Mouse (Mus musculus) embryo, embryonic 11 days (tissue): ENCODE measurements around the gene Trafd1.

Experiments used
- DNase-seq: peaks from one replicate; pipeline ENCODE4 v3.0.0-alpha.2; 2015

Gene Trafd1

DNA sequence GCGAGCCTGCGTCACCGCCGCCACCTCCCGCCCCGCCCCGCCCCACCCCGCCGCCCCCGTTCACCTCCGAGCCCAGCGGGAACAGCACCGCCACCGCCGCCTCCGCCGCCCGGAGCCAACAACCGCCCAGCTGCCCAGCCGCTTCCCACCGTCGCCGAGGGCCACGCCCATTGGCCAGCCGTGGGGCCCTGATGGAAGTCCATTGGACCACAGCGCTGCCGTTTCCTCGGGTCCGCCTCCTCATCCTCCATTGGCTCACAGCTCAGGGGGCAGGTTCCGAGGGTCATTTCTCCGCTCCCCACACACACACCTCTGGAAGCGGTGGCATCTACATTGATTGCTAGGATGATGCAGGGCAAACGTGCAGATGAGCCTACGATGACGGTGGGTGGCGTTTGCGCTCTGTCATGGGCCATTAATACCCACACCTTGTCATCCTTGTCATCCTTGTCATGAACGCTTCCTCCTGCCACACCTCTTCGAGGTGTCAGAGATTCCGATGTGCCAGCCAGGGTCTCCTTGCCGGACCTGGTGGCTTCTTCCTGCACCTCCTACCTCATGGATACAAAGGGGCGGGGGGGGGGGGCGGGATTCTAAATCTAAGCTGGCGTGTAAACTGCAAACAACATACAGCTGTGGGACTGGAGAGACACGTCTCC lies at the start of gene Trafd1:
TSS of gene Trafd1 (minus strand) at position 172 of the 659 bp plus-strand sequence.
- peak; percentile 97 for DNase-seq

DNA sequence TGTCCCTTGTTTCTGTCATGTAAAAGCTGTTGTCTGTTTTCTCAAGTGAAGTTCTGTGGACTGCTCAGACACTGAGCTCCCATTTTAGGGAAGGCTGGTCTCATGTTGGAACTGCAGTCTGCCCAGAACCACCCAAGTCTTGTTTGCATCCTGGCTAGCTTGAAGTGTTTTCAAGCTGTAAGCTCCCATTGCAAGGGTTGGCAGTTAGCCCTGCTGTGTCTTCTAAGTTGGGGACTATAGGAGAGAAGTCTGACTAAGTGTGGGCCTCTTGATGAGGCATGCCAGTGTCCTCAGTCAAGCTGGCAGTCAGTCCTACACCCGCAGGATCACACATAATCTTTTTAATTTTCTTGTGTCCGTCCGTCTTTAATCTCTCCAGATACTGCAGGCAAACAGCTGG lies 43.5 kb upstream of the Trafd1 start:
- no peak for DNase-seq

DNA sequence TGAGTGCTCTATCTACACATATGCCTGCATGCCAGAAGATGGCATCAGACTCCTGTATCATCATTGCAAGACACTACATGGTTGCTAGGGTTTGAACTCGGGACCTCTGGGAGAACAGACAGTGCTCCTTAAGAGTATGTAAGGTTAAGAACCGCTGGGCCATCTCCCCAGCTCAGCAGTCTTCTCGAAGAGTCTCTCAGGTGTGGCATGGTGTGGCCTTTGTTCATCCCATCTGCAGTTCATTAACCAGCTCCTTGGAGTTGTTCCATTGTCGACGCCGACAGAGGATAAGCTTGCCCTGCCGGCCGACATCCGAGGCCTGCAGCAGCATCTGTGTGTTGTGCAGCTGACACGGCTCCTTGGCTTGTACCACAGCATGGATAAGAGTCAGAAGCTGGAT lies 37.9 kb upstream of the Trafd1 start:
- DNase-seq, result no peak

DNA sequence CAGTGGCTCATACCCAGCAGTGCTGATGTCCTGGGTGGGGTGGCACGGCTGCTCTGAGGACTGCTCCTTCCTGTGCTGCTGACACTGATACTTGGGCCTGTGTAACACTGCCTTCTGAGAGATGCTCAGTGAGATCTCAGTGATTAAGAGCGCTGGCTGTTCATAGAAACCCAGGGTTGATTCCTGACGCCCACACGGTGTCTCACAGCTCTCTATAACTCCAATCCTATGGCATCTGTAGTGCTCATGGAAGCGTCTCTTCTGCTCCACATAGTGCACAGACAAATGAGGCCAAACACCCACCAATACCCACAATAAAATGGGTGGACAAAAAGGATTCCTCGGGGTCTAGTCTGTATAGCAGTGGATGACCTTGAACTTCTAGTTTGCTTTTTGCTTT lies 37.4 kb upstream of the Trafd1 start:
- DNase-seq, result no peak

DNA sequence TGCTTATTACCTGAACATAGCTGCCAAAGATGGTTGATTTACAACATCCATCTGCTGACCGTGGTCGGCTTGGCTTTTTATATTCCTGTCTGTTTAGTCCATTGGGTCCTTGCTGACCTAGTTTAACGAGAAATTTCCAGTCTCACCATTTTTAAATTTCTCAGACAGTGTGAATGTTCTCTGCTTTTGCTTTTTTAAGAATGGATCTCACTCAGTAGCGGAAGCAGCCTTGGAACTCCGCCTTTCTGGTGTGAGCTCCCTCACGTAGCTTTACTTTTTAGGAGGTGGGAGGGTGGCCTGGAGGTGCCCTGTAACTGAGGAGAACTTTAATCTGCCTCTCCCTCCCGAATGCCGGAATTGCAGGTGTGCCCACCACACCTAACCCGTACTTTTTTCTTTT lies 35.3 kb upstream of the Trafd1 start:
- DNase-seq, result no peak

DNA sequence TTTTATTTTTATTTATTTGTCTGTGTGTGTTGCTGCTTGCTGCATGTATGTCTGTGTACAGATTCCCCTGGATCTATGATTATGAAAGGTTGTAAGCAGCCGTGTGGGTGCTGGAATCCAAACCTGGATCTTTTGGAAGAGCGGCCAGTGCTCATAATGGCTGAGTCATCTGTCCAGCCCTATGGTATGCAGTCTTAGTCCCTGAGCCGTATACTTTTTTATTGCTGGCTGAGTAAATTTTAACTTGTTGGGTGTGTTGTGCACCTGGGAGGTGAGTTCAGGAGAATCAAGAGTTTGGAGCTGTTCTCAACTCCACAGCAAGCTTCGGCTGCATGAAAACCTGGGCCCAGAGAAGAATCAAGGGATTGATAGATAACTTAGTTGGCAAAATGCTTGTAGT lies 25.5 kb upstream of the Trafd1 start:
- no peak for DNase-seq

DNA sequence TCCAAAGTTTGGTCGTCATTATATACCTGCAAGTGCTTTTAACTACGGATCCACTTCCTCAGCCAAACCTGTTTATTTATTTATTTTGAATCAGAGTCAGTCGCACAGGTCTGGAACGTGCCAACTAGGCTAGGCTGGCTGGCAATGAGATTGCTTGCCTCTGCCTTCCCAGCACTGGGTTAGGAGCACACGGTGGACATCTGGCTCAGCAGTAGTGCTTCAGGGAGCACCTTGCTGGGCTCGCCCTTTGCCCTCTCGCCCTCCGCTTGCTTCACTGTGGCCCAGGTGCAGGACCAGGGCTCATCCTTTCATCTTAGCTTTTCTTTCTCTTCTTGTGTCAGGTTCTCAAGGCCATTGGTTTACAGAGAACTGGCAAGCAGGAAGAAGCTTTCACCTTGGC lies 22.4 kb upstream of the Trafd1 start:
- no peak for DNase-seq

DNA sequence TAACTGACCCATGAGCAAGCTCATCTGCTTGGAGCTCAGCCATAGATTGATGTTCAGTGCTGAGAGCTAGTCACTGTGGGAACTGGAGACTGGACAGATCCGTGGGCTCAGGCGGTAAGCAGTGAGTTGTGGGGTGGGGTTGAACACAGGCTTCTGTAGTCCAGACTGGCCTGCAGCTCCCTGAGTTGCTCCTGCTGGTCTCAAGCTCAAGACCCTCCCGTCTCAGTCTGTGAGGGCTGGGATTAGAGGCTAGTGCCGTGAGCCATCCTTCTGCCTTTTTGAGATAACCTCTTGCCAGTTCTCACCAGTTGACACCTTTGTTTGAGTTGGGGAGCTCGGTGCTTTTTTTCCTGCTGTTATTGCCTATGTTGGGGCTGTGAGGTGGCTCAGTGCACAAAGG lies 15.4 kb upstream of the Trafd1 start:
- DNase-seq, result no peak

DNA sequence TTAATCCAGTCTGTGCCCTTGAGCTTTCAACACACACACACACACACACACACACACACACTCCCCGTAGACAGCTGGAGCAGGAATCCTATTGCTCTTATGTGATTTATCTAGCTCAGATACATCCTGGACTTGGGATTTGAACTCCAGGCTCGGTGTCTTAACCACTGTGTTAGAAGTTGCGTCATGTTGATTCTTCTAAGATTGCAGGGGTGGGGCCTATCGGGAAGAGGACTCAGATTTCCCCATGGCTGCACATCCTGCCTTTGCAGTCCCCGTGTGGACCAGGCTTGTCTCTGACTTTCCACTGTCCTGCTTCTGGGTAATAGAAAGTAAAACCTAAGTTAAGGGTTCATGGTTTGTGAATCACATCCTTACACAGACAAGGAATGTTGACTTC lies 14.6 kb upstream of the Trafd1 start:
- no peak for DNase-seq

DNA sequence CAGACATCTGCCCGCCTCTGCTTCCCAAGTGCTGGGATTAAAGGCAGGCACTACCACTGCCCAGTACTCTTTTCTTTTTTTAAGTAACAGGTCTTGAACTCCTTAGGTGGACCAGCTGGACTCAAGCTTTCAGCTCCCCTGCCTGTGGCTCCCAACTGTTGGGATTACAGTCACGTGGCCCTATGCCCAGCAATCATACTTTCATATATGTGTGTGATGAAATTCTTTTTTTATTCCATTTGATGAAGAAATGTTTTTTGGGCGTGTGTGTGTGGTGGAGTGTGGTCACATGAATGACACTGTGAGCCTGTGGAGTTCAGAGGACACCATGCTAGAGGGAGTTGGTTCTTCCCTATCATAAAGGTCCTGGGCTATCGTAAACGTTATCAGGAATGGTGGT lies 14.1 kb upstream of the Trafd1 start:
- DNase-seq, result no peak

DNA sequence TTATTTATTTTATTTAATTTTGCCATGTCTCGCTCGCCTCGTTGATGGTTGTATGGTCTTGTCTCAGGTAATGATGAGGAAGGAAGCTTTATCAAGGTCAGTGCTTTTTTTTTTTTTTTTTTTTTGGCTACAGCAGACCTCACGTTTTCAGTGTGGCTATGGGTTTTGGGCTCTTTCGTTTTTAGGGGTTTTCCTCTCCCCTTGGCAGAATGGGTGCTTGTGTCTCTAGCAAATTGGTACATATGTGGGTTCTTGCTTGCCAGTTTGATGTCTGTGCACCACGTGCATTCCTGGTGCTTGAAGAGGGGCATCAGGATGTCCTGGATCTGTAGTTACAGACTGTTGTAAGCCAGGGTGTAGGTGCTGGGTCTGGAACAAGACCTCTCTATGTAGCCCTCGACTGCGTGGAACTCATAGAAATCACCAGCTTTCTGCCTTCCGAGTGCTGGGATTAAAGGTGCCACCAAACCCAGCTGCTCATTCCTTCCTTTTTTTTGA lies 13.6 kb upstream of the Trafd1 start:
- DNase-seq, result no peak

DNA sequence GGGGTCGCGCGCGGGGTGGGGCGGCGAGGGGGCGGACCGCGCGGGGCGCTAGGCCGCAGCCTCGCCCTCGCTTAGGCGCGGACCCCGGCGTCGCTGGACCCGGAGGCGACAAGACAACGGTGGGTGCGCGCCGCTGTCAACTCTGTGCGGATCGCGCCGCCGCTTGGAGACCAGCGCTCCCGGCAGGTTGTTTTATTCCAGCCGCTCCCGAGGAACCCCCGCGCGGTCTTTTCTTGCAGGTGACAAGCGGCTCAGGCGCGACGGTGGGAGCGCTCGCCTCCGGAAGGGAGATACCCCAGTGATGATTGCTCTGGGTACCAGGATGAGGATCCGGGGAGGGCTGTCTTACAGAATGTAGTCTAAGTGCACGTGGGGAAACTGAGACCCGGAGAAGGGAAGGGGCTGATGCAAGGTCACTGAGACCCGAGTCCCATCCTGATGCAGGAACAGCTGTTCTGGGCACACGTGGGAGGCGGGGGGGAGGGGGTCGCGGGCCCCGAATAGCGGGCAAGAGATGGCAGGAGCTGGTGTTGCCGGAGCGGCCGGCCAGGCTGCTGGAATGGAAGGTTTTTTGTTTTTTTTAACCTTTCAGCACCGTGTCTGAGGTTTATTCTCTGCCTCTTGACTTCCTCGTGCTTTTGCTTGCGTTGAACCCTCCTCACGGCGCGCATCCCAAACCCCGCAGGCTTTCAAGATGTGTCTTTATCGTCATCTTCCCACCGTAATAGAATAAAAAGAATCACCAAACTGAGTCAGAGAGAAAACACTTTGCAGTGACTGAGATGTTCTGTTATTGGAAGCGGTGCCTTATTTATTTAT lies 12.9 kb upstream of the Trafd1 start:
- peak; percentile 68 for DNase-seq

DNA sequence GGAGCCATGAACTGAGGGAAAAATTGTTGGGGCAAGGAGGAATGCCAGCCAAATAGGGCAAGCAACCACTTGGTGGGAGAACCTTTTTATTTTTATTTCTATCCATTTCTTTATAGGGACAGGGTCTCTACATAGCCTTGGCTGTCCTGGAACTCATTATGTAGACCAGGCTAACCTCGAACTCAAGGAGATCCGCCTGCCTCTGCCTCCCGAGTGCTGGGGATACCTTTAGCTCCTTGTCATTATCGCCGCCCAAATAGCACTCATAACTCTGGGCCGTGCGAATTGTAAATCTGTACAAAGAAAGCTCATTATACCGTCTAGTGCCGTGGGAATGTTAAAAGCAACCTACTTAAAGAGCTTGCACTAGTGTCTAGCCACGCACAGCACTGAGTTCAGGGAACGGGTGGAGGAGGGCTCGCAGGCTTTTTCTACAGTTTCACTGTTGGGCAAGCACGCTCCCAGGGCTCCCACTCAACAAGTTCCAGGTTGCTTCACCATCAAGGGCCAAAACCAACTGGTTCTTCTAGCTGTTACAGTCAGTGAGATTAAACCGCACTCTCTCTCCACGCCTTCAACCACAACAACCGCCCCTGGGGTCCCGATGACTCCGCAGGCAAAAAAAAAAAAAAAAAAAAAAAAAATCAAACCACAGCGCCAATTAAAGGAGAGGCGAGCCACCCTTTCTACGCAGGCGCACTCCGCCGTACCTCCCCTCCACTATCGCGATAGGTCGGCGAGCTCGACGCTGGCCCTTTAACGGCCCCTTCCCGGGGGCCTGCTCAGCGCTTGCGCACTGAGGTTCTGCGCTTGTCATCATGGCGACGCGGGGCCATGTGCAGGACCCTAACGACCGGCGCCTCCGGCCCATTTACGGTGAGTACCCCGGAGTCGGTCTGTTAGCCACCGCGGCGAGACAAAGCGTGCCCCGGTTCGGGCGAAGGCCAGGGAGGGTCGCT lies 12.0 kb upstream of the Trafd1 start, which contains the start of gene Naa25:
TSS of gene Naa25 (plus strand) at position 750 of the 959 bp plus-strand sequence.
- peak; percentile 99 for DNase-seq

DNA sequence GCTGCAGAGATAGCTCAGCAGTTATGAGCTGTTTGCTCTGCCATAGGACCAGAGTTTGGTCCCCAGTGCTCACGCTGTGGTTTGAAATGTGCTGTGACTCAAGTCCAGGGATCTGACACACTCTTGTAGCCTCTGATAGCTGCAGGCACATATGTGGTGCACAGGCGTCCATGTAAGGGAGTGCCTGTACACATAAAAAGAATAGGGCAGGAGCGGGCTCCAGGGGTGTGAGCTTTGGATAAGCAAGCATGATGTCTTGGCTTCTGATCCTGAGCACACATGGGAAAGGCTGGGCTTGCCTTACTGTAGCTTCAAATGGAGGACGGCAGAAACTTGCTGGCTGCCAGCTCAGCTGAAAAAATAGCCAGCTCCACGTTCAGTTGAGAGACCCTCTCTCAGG lies 10.2 kb upstream of the Trafd1 start:
- no peak for DNase-seq

DNA sequence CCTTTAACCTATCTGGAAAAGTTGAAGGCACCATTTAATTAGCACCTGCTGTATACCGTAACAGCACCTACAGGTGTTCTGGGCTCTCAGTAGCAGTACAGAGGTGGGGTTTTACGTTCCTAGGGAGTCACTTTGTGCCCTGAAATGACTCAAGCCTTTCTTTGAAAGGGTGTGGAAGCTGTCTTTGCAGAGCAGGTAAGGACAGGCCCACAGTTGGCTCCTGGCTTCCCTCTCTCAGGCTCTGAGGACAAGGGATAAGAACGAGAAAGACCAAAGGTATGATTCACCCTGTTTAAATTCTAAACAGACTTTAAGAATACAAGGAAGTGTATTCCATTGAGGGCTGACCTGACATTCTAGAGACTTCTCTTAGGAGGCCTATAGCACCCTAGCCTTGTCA lies 8.0 kb upstream of the Trafd1 start:
- no peak for DNase-seq

DNA sequence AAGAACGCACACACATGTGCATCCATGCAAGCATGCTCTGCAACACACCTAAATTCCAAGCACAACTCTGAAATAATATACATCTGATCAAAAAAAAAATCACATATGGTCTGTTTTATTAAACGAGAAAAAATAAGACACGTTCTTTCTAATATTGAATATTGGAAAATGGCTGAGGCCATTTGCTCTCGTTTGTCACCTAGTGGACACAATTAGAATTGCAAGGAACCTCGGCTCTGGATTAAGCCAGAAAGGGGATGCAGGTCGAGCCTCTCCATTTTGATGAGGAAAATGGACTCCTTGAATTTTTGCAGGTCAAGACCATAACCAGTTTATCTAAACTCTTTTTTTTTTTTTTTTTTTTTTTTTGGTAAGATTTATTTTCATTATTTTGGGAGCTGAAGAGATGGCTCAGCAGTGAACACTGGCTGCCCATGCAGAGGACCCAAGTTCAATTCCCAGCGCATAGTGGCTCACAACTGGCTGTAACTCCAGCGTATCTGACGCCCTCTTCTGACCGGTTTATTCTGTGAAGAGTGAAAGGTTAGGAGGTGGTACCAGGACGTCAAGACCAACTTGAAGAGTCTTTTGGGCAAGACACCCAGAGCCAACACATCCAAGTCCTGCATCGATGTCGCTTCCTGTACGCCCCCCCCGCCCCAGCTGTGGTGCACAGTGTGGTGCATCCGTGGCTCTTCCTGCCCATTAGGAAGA lies 7.4 kb upstream of the Trafd1 start:
- DNase-seq, result peak; percentile 75

DNA sequence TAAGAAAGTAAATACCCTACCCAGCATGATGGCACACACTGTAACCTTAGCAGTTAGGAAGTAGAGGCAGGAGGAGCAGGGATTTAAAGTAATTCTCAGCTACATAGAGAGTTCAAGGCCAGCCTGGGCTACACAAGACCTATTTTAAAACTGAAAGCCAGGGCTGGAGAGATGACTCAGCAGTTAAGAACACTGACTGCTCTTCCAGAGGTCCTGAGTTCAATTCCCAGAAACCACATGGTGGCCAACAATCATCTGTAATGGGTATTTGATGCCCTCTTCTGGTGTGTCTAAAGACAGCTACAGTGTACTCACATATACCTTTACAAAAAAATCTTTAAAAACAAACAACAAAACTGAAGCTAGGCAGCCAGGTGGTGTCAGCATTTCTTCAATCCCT lies 4.3 kb upstream of the Trafd1 start:
- DNase-seq, result no peak

DNA sequence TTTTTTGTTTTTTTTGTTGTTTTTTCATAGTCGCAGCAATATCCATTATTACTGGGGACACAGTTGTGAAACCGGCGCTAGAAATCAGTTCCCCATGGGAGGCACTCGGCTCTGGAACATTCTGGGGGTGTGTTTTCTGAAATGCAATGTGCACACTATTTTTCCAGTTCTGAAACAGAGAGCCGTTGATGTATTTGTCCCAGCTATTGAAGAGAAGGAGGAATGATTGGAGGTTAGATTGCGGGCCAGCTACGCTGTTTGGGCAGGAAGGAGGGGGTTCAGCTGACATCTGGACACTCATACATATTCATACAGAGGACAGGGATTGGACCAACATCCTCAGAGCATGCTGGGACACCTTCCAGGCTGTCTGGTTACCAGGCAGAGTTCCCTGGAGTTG lies 3.7 kb upstream of the Trafd1 start:
- no peak for DNase-seq

DNA sequence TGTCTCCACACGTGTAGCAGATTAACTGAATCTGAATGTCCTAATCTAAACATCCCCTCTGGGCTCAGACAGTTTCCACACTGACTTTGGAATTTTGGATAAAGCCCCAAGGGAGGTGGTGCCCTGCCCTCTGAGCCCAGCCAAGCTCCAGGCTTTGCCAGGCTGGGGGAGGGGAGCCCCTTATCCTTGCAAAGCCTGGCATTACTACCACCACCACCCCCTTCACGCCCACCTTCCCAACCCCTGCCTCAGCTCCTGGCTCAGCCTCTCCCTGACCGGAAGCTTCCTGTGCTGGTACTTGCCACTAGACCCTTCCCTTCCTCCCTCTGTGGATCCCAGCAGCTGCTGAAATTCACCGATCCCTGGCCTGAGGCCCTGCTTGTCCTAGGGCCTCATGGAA lies 1.7 kb upstream of the Trafd1 start:
- no peak for DNase-seq

DNA sequence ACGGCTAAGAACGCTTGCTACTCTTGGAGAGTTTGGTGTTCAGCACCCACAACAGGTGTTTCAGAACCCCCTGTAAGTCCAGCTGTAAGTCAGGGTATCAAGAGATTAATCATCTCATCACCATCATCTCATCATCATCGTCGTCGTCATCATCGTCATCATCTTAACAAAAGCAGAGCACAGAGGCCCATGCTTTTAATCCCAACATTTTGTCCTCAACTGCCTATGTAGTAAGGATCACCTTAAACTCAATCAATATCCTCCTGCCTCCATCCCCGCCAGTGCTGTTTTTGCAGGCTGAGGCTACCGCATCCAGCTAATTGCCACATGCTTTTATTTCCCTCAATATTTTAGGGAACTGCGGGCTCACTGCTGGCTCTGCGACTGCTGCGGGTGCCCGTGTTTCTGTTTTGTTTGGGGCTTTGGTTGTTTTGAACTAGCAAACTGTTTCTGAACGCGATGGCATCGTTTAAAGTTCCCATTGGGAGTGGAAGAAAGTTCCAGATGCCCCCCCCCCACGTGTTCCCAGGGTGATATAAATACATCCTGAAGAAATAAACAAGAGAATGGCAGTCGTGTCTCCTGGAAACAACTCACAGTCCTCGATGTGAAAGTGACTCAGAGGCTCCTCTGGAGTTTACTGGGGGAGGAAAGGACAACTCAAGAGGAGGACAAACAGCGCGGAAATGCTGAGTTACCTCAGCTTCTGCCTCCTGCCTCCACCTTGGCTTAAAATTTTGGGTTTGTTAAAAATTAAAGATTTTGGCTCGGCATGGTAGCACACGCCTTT lies 883 bp upstream of the Trafd1 start:
- DNase-seq, result no peak

DNA sequence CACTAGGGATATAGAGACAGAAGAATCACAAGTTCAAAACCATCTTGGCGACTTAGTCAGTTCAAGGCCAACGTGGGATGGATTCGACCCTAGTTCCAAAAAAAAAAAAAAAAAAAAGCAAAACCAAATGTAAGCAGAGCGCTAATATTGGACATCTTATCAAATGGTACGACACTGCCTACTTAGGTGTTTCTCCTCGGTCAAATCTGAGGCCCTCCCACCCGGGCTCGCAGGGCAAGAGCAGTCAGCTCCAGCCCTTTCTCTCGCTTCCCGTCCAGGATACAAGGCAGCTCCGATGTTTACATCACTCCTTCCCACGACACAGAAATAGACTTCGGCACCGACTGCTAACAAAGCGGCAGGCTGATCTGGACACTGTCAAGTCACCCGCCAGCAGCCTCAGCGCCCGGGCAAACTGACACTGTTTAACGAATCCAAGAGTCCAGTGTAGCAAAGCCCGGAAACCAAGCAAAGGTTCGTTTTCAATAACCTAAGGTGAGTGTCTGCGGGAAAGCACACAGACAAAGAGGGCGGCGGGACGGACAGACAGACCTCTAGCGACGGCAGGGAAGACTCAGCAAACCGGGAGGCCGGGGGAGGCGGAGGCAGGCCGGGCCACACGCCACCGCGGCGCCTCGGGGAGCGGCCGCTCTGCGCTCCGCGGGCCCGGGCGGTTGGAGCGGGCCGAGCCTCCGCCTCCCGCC lies 523 bp downstream of the Trafd1 start:
- DNase-seq, result peak; percentile 63
